In genomic region chr10:62971821-62972220, GRCm38 (mm10) we compare ENCODE assay signal across 10 mouse cellular contexts. TPM values are rescaled to one million over a fixed set of nuclear protein-coding genes. Genes with fewer than 3 reads are reported as not detected.
DNase-seq lines count a peak whose midpoint lies in the region; ATAC-seq and TF ChIP-seq lines count a peak whose summit lies in the region.
"Had no signal": no experiment of that assay in that cellular context is flagged by ENCODE, and none has a peak within 500 bp of the region (broad histone marks: within the 10 kb centered on the region; RNA-seq: fewer than 3 reads in every experiment).

No protein-coding gene starts in this region.

- no peak for ATAC-seq in forebrain, postnatal 0 days
- ATAC-seq in forebrain, embryonic 13.5 days = no peak
- ATAC-seq: activated CD4-positive, CD25-positive, alpha-beta regulatory T cell, adult 4 months had no signal

- no peak for DNase-seq in forebrain, postnatal 0 days
- peak; percentile 40 to 41 for DNase-seq in right cerebral cortex, postnatal 10 days (ENCODE audit: low spot score in 2 of 2)
- DNase-seq in right cerebral cortex, postnatal 36 days (ENCODE audit: low spot score in 2 of 2) = no peak
- DNase-seq in kidney, postnatal 14 days = peak; percentile 45
- DNase-seq in yolk sac, embryonic 10.5 days (ENCODE audit: low spot score) = peak; percentile 79
- no peak for DNase-seq in urinary bladder, postnatal 25 days (ENCODE audit: low spot score)
- DNase-seq in adrenal gland, postnatal 4 days (ENCODE audit: low spot score in 2 of 2) = no peak

- H3K9me3 ChIP-seq in forebrain, postnatal 0 days (ENCODE audit: low read length) = no peaks in the 10 kb centered on the region
- no peaks in the 10 kb centered on the region for H3K9me3 ChIP-seq in forebrain, embryonic 13.5 days (replicated peaks)
- H3K9me3 ChIP-seq: lung, embryonic 15.5 days had no signal

- H3K9ac ChIP-seq in forebrain, postnatal 0 days = no peak overlapping the region
- H3K9ac ChIP-seq in forebrain, embryonic 13.5 days = no peak overlapping the region
- H3K9ac ChIP-seq: lung, embryonic 15.5 days had no signal

- TF ChIP-seq CTCF in forebrain, postnatal 0 days (IDR thresholded peaks at IDR 0.05; ENCODE audit: low read depth) = 0 out of 2 replicates have a peak, but pooled peaks have one; percentile 5

- no peaks in the 10 kb centered on the region for H3K27me3 ChIP-seq in forebrain, postnatal 0 days (ENCODE audit: insufficient read depth, low read length)
- no peaks in the 10 kb centered on the region for H3K27me3 ChIP-seq in forebrain, embryonic 13.5 days
- H3K27me3 ChIP-seq: lung, embryonic 15.5 days had no signal

- H3K36me3 ChIP-seq in forebrain, postnatal 0 days (ENCODE audit: insufficient read depth) = peaks cover under 1% of the 10 kb centered on the region
- peaks cover 67% of the 10 kb centered on the region for H3K36me3 ChIP-seq in forebrain, embryonic 13.5 days (ENCODE audit: poor library complexity, severe bottlenecking)

- no peak overlapping the region for H3K27ac ChIP-seq in forebrain, postnatal 0 days (ENCODE audit: low read depth, low read length)
- H3K27ac ChIP-seq in forebrain, embryonic 13.5 days = no peak overlapping the region
- H3K27ac ChIP-seq: lung, embryonic 15.5 days had no signal

- H3K4me1 ChIP-seq in forebrain, postnatal 0 days (ENCODE audit: insufficient read depth) = no peaks in the 10 kb centered on the region
- no peaks in the 10 kb centered on the region for H3K4me1 ChIP-seq in forebrain, embryonic 13.5 days
- H3K4me1 ChIP-seq: lung, embryonic 15.5 days had no signal

- no peak overlapping the region for H3K4me3 ChIP-seq in forebrain, postnatal 0 days (ENCODE audit: low read depth, low read length)
- no peak overlapping the region for H3K4me3 ChIP-seq in forebrain, embryonic 13.5 days
- H3K4me3 ChIP-seq: lung, embryonic 15.5 days had no signal

- H3K4me2 ChIP-seq in forebrain, postnatal 0 days (ENCODE audit: low read depth) = no peak overlapping the region
- no peak overlapping the region for H3K4me2 ChIP-seq in forebrain, embryonic 13.5 days
- H3K4me2 ChIP-seq: lung, embryonic 15.5 days had no signal

- 68% methylated on average over 16 of the region's 16 CpGs for WGBS in forebrain, postnatal 0 days
- WGBS in forebrain, embryonic 13.5 days = 68% methylated on average over 16 of the region's 16 CpGs

RNA-seq across cellular contexts. Expression of gene Rufy2, which starts 8.2 kb away (rescaled TPM):
- 50.9 and 55.6 TPM in 2 replicates for total RNA-seq in forebrain, postnatal 0 days (2014; rRNA removed)
- 43.7 and 58.6 TPM in 2 replicates for polyA plus RNA-seq in forebrain, postnatal 0 days (2015; fragmentation: Nextera tagmentation; extraction: Ambion mirVana)
- polyA plus RNA-seq in forebrain, embryonic 13.5 days (2015; fragmentation: Nextera tagmentation; extraction: Ambion mirVana) = 45.2 and 47.3 TPM in 2 replicates
- total RNA-seq in adrenal gland, postnatal 4 days (2021) = 10 to 100 TPM; 26.0 to 32.5 TPM

RNA-seq across cellular contexts. Expression of gene Dna2, which starts 25.0 kb away (rescaled TPM):
- 2.8 and 2.9 TPM in 2 replicates for total RNA-seq in forebrain, postnatal 0 days (2014; rRNA removed)
- 1.8 and 2.0 TPM in 2 replicates for polyA plus RNA-seq in forebrain, postnatal 0 days (2015; fragmentation: Nextera tagmentation; extraction: Ambion mirVana)
- 16.4 and 18.6 TPM in 2 replicates for polyA plus RNA-seq in forebrain, embryonic 13.5 days (2015; fragmentation: Nextera tagmentation; extraction: Ambion mirVana)
- total RNA-seq in adrenal gland, postnatal 4 days (2021) = 10 to 100 TPM in 1 of 2 experiments, 1 to 10 TPM in 1; 9.5 to 11.8 TPM

RNA-seq across cellular contexts. Expression of gene Slc25a16, which starts 51.4 kb away (rescaled TPM):
- 23.1 and 25.1 TPM in 2 replicates for total RNA-seq in forebrain, postnatal 0 days (2014; rRNA removed)
- polyA plus RNA-seq in forebrain, postnatal 0 days (2015; fragmentation: Nextera tagmentation; extraction: Ambion mirVana) = 10.4 and 15.1 TPM in 2 replicates
- polyA plus RNA-seq in forebrain, embryonic 13.5 days (2015; fragmentation: Nextera tagmentation; extraction: Ambion mirVana) = 14.0 and 15.0 TPM in 2 replicates
- total RNA-seq in adrenal gland, postnatal 4 days (2021) = 10 to 100 TPM; 34.3 to 36.6 TPM

RNA-seq across cellular contexts. Expression of gene Hnrnph3, which starts 52.2 kb away (rescaled TPM):
- total RNA-seq in forebrain, postnatal 0 days (2014; rRNA removed) = 18.1 and 19.6 TPM in 2 replicates
- polyA plus RNA-seq in forebrain, postnatal 0 days (2015; fragmentation: Nextera tagmentation; extraction: Ambion mirVana) = 62.4 and 76.9 TPM in 2 replicates
- 242 and 248 TPM in 2 replicates for polyA plus RNA-seq in forebrain, embryonic 13.5 days (2015; fragmentation: Nextera tagmentation; extraction: Ambion mirVana)
- 10 to 100 TPM; 64.9 to 75.4 TPM for total RNA-seq in adrenal gland, postnatal 4 days (2021)

RNA-seq across cellular contexts. Expression of gene Pbld2, which starts 52.3 kb away (rescaled TPM):
- 0.23 and 1.3 TPM in 2 replicates for total RNA-seq in forebrain, postnatal 0 days (2014; rRNA removed)
- 0.44 and 0.73 TPM in 2 replicates for polyA plus RNA-seq in forebrain, postnatal 0 days (2015; fragmentation: Nextera tagmentation; extraction: Ambion mirVana)
- polyA plus RNA-seq in forebrain, embryonic 13.5 days (2015; fragmentation: Nextera tagmentation; extraction: Ambion mirVana) = 0.83 and 1.2 TPM in 2 replicates
- total RNA-seq in adrenal gland, postnatal 4 days (2021) = 1 to 10 TPM; 4.9 to 8.0 TPM

Comparison
In these comparisons a context has a peak if more than half of its experiments do, and no peak if none do; other contexts are left out.
1. DNase-seq: peak in right cerebral cortex, postnatal 10 days (2 of 2), kidney, postnatal 14 days (single experiment) and yolk sac, embryonic 10.5 days (single experiment); none in forebrain, postnatal 0 days (single experiment), right cerebral cortex, postnatal 36 days (0 of 2), urinary bladder, postnatal 25 days (single experiment) and adrenal gland, postnatal 4 days (0 of 2).